Comparison of ENCODE assay signal across 8 mouse cellular contexts in the genomic region with DNA sequence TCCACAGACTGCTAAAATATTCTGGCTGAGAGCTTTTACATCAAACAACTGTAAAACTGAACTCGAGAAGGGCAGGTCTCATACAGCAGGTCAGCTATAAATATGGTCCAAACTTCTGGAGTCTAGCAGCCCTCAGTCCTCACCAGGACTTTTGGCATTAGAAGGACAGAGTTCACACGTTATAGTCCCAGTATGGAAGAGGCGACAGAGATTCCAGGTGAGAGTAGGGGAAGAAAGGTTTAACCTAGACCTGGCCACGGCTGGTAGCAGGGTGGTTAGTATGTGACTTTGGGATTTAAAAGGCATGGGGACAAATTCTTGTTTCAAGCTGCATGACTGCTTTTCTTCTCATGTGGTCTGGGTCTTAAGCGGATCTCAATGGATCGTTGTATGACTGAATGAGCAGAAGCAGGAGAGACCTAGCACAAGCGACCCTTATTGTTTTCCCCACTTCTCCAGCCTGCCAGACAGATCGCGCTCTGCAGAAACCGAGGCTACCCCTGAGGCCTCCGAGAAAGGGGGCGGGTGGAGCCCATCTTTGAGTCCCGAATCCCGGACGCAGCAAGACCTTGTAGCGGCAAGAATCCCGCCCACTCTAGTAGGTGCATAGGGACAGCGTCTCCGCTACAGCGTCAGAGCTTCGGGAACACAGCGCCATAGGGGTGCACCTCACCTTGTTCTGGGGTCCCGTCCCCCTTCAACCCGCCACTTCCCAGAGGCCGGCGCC. TPM values are rescaled to one million over a fixed set of nuclear protein-coding genes. Genes with fewer than 3 reads are reported as not detected.
A peak's percentile ranks its signal among the peaks of the same experiment; 100 is the strongest.
DNase-seq lines count a peak whose midpoint lies in the region; ATAC-seq lines count a peak whose summit lies in the region.

No protein-coding gene starts in this region.

- peak; percentile 65 for DNase-seq in adrenal gland, adult 8-10 months
- no peak for DNase-seq in adrenal gland, postnatal 10 days
- DNase-seq in neural tube, embryonic 11.5 days (ENCODE audit: low spot score), result no peak
- DNase-seq in neural tube, embryonic 10.5 days (ENCODE audit: extremely low spot score, low spot score), result no peak
- DNase-seq in urinary bladder, postnatal 4 days (ENCODE audit: low spot score in 2 of 2), result no peak
- no peak for DNase-seq in embryo, embryonic 9.5 days (ENCODE audit: extremely low spot score)

- WGBS in neural tube, embryonic 11.5 days, result 3% methylated on average over 26 of the region's 26 CpGs
- under 1% methylated on average over 26 of the region's 26 CpGs for WGBS in intestine, embryonic 16.5 days
- WGBS in neural tube, embryonic 14.5 days, result 3% methylated on average over 26 of the region's 26 CpGs

- ATAC-seq in neural tube, embryonic 11.5 days (ENCODE audit: insufficient read depth, low FRiP score, low TSS enrichment), result no peak; the same call in 1 of the 2 replicates
- ATAC-seq in intestine, embryonic 16.5 days, result peak; percentile 57
- peak; percentile 80 for ATAC-seq in neural tube, embryonic 14.5 days (ENCODE audit: low read depth)

- peak overlapping the region; percentile 76 for H3K9ac ChIP-seq in neural tube, embryonic 11.5 days (ENCODE audit: low read length)
- H3K9ac ChIP-seq in intestine, embryonic 16.5 days (ENCODE audit: low read depth, low read length), result peak overlapping the region; percentile 87
- peak overlapping the region; percentile 80 for H3K9ac ChIP-seq in neural tube, embryonic 14.5 days (replicated peaks; ENCODE audit: low read depth, low read length)

- H3K27ac ChIP-seq in neural tube, embryonic 11.5 days (ENCODE audit: low read depth, low read length), result peak overlapping the region; percentile 60
- peak overlapping the region; percentile 97 for H3K27ac ChIP-seq in intestine, embryonic 16.5 days (ENCODE audit: low read length)
- H3K27ac ChIP-seq in neural tube, embryonic 14.5 days (ENCODE audit: low read depth, low read length), result peak overlapping the region; percentile 80

- H3K9me3 ChIP-seq in neural tube, embryonic 11.5 days (ENCODE audit: control insufficient read depth, low read length), result no peaks in the 10 kb centered on the region
- no peaks in the 10 kb centered on the region for H3K9me3 ChIP-seq in intestine, embryonic 16.5 days (ENCODE audit: control insufficient read depth, low read length)
- no peaks in the 10 kb centered on the region for H3K9me3 ChIP-seq in neural tube, embryonic 14.5 days (ENCODE audit: control insufficient read depth, low read length)

- no peaks in the 10 kb centered on the region for H3K27me3 ChIP-seq in neural tube, embryonic 11.5 days (ENCODE audit: control insufficient read depth, insufficient read depth, low read length)
- H3K27me3 ChIP-seq in intestine, embryonic 16.5 days (replicated peaks; ENCODE audit: control insufficient read depth, insufficient read depth, low read length), result no peaks in the 10 kb centered on the region
- H3K27me3 ChIP-seq in neural tube, embryonic 14.5 days (ENCODE audit: control insufficient read depth, insufficient read depth, low read length), result peaks cover 3% of the 10 kb centered on the region; the same call in 1 of the 2 replicates

- H3K4me3 ChIP-seq in neural tube, embryonic 11.5 days (ENCODE audit: low read depth, low read length), result peak overlapping the region; percentile 61
- H3K4me3 ChIP-seq in intestine, embryonic 16.5 days (ENCODE audit: low read length), result peak overlapping the region; percentile 87
- peak overlapping the region; percentile 81 for H3K4me3 ChIP-seq in neural tube, embryonic 14.5 days (ENCODE audit: low read depth, low read length)

- H3K4me2 ChIP-seq in neural tube, embryonic 11.5 days (ENCODE audit: low read depth), result peak overlapping the region; percentile 77
- peak overlapping the region; percentile 74 for H3K4me2 ChIP-seq in intestine, embryonic 16.5 days (ENCODE audit: low read depth, low read length)
- peak overlapping the region; percentile 79 for H3K4me2 ChIP-seq in neural tube, embryonic 14.5 days (ENCODE audit: low read depth, low read length)

- 0 out of 2 replicates have a peak, but pooled peaks cover 2% of the 10 kb centered on the region for H3K36me3 ChIP-seq in neural tube, embryonic 11.5 days (ENCODE audit: control insufficient read depth, insufficient read depth, low read length)
- 0 out of 2 replicates have a peak, but pooled peaks cover 2% of the 10 kb centered on the region for H3K36me3 ChIP-seq in intestine, embryonic 16.5 days (ENCODE audit: control insufficient read depth, insufficient read depth, low read length)
- H3K36me3 ChIP-seq in neural tube, embryonic 14.5 days (ENCODE audit: control insufficient read depth, insufficient read depth, low read length), result no peaks in the 10 kb centered on the region

- peaks cover 14% of the 10 kb centered on the region for H3K4me1 ChIP-seq in neural tube, embryonic 11.5 days (ENCODE audit: control insufficient read depth, insufficient read depth, low read length)
- peaks cover 41% of the 10 kb centered on the region for H3K4me1 ChIP-seq in intestine, embryonic 16.5 days (ENCODE audit: control insufficient read depth, insufficient read depth, low read length)
- H3K4me1 ChIP-seq in neural tube, embryonic 14.5 days (ENCODE audit: control insufficient read depth, insufficient read depth, low read length), result peaks cover 14% of the 10 kb centered on the region

RNA-seq across cellular contexts. Expression of a gene that starts 0.4 kb away (rescaled TPM):
- total RNA-seq in adrenal gland, adult 8-10 months (2022), result 100 to 1,000 TPM; 135 to 180 (median 162) TPM
- 100 to 1,000 TPM; 110 to 122 TPM for total RNA-seq in adrenal gland, postnatal 10 days (2021)
- 81.5 and 89.7 TPM in 2 replicates for polyA plus RNA-seq in neural tube, embryonic 11.5 days (2014; fragmentation: Nextera tagmentation; extraction: Ambion mirVana)
- polyA plus RNA-seq in intestine, embryonic 16.5 days (2015; fragmentation: Nextera tagmentation; extraction: Ambion mirVana), result 189 and 191 TPM in 2 replicates
- polyA plus RNA-seq in neural tube, embryonic 14.5 days (2014; fragmentation: Nextera tagmentation; extraction: Ambion mirVana), result 69.9 and 79.0 TPM in 2 replicates

RNA-seq across cellular contexts. Expression of a gene that starts 5.6 kb away (rescaled TPM):
- 10 to 100 TPM; 55.6 to 59.0 (median 58.2) TPM for total RNA-seq in adrenal gland, adult 8-10 months (2022)
- 10 to 100 TPM; 40.3 to 46.7 TPM for total RNA-seq in adrenal gland, postnatal 10 days (2021)
- 108 and 109 TPM in 2 replicates for polyA plus RNA-seq in neural tube, embryonic 11.5 days (2014; fragmentation: Nextera tagmentation; extraction: Ambion mirVana)
- polyA plus RNA-seq in intestine, embryonic 16.5 days (2015; fragmentation: Nextera tagmentation; extraction: Ambion mirVana), result 57.5 and 67.5 TPM in 2 replicates
- polyA plus RNA-seq in neural tube, embryonic 14.5 days (2014; fragmentation: Nextera tagmentation; extraction: Ambion mirVana), result 50.7 and 52.7 TPM in 2 replicates

RNA-seq across cellular contexts. Expression of a gene that starts 5.9 kb away (rescaled TPM):
- total RNA-seq in adrenal gland, adult 8-10 months (2022), result 1 to 10 TPM in 1 of 4 experiments, under 1 TPM in 3; 0.35 to 1.3 (median 0.47) TPM
- under 1 TPM; 0.42 to 0.58 TPM for total RNA-seq in adrenal gland, postnatal 10 days (2021)
- polyA plus RNA-seq in neural tube, embryonic 11.5 days (2014; fragmentation: Nextera tagmentation; extraction: Ambion mirVana), result 0.92 and 1.0 TPM in 2 replicates
- 0.15 and 0.33 TPM in 2 replicates for polyA plus RNA-seq in intestine, embryonic 16.5 days (2015; fragmentation: Nextera tagmentation; extraction: Ambion mirVana)
- 1.2 and 1.3 TPM in 2 replicates for polyA plus RNA-seq in neural tube, embryonic 14.5 days (2014; fragmentation: Nextera tagmentation; extraction: Ambion mirVana)

RNA-seq across cellular contexts. Expression of a gene that starts 16.0 kb away (rescaled TPM):
- 10 to 100 TPM; 13.7 to 35.8 (median 23.6) TPM for total RNA-seq in adrenal gland, adult 8-10 months (2022)
- 10 to 100 TPM; 16.7 to 19.5 TPM for total RNA-seq in adrenal gland, postnatal 10 days (2021)
- polyA plus RNA-seq in neural tube, embryonic 11.5 days (2014; fragmentation: Nextera tagmentation; extraction: Ambion mirVana), result 11.2 and 14.8 TPM in 2 replicates
- 115 and 118 TPM in 2 replicates for polyA plus RNA-seq in intestine, embryonic 16.5 days (2015; fragmentation: Nextera tagmentation; extraction: Ambion mirVana)
- polyA plus RNA-seq in neural tube, embryonic 14.5 days (2014; fragmentation: Nextera tagmentation; extraction: Ambion mirVana), result 13.6 and 15.6 TPM in 2 replicates

RNA-seq across cellular contexts. Expression of a gene that starts 39.4 kb away (rescaled TPM):
- 10 to 100 TPM in 2 of 4 experiments, 1 to 10 TPM in 2; 5.5 to 32.9 (median 15.0) TPM for total RNA-seq in adrenal gland, adult 8-10 months (2022)
- total RNA-seq in adrenal gland, postnatal 10 days (2021), result 1 to 10 TPM in 1 of 2 experiments, under 1 TPM in 1; 0.93 to 1.1 TPM
- polyA plus RNA-seq in neural tube, embryonic 11.5 days (2014; fragmentation: Nextera tagmentation; extraction: Ambion mirVana), result 0.82 and 1.2 TPM in 2 replicates
- 29.9 and 31.6 TPM in 2 replicates for polyA plus RNA-seq in intestine, embryonic 16.5 days (2015; fragmentation: Nextera tagmentation; extraction: Ambion mirVana)
- polyA plus RNA-seq in neural tube, embryonic 14.5 days (2014; fragmentation: Nextera tagmentation; extraction: Ambion mirVana), result 0.60 and 0.91 TPM in 2 replicates
